Mouse (Mus musculus) heart, adult 18-20 months (tissue): ENCODE results near the gene Sprtn. TPM values are rescaled to one million over a fixed set of nuclear protein-coding genes. Genes with fewer than 3 reads are reported as not detected.

Experiments
- DNase-seq, 2 experiments: peaks; one replicate each; pipeline ENCODE4 v3.0.0; 2021 to 2022; ENCODE audit warnings: mixed read lengths in 1 of 2
- long read RNA-seq, 2 experiments: library from polyadenylated mRNA; stranded (forward); transcript quantifications; one replicate each; pipeline ENCODE4 v2.0.0; 2021
- total RNA-seq, 2 experiments: library from RNA; stranded (reverse); gene quantifications; 2 replicates each; pipeline ENCODE4 v1.2.3; 2021

Gene Sprtn
- 10 to 100 TPM; 10.5 to 12.9 TPM for total RNA-seq
- long read RNA-seq, experiment 1, full-length matches to known transcripts, result 7 of 9 reads
- long read RNA-seq, experiment 1, partial matches to known transcripts, result 0 of 9 reads
- long read RNA-seq, experiment 1, other reads (novel, unspliced or antisense), result 2 of 9 reads
- long read RNA-seq, experiment 2, partial matches to known transcripts, result 0 of 3 reads
- long read RNA-seq, experiment 2, other reads (novel, unspliced or antisense), result 3 of 3 reads

GRCm38 (mm10) chr8:124897386-124898250 lies at the start of gene Sprtn, which contains the start of gene Exoc8:
Gene Sprtn (plus strand): TSS chr8:124897886.
Gene Exoc8 (minus strand): TSS chr8:124897705.
- DNase-seq, result peak; percentile 97 to 99

DNA sequence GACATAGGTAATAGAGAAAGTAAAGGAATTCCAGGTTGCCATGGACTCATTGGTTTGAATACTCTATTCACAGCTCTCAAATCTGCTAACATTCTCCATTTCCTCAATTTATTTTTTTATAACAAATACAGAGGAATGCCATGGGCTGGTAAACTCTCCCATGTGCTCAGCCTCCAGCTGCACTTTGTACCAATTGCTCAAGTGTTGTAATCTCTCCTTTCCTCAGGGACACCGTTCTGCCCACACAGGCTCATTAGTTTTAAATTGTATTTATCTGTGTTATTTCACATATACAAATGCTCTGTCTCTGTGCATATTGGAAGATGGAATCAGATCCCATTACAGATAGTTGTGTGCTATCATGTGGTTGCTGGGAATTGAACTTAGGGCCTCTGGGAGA lies 44.2 kb upstream of the Sprtn start:
- no peak for DNase-seq

GRCm38 (mm10) chr8:124859466-124859865 lies 38.2 kb upstream of the Sprtn start:
- DNase-seq, result peak in 1 of 2 experiments; percentile 53

GRCm38 (mm10) chr8:124860188-124860587 lies 37.5 kb upstream of the Sprtn start:
- DNase-seq, result peak; percentile 50 to 78

DNA sequence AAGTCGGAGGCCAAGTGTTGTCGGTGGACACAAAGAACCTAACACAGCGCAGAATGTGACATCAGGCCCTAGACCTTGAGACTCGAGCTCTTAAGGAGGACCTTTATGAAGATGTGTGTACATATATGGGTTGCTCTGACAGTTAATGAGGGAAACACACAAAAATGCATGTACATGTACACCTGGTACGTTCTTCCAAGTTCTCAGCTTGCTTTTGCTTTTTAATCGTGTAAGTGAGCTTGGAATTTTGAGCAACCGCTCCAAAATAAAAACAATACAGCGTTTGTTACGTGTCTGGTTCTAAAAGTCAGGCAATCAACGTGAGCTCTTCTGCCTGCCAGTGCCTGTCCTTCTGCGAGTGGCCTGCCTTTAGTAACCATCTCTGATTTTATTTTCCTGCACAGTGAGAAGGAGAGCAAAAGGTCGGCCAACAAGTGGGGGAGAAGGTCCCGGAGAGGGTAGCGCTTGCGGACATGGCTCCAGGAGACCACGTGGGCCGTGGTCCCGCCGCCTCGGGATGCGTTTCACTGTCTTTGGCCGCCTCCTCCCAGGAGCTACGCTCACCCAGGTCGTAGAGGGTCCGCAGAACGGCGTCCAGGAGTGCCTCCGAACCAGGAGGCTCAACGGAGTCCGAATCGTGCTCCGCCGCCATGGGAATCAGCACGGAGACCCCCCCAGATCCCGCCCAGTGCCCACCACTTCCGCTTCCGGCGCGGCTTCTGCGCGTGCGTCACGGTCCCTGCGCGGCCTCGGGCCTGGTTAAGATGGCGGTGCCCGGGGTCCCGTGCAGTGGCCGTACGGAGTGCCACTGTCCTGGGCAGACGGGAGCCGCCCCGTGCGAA lies 35.1 kb upstream of the Sprtn start, which contains the start of the genes Gnpat and 2810004N23Rik:
Gene Gnpat, plus strand, starts transcription at position 713 of the 842 bp plus-strand sequence.
Gene 2810004N23Rik, minus strand, starts transcription at position 800 of the 842 bp plus-strand sequence.
- peak; percentile 95 to 97 for DNase-seq

GRCm38 (mm10) chr8:124863163-124863677 lies 34.5 kb upstream of the Sprtn start:
- no peak for DNase-seq

- DNase-seq, result no peak
These were observed 34.0 kb upstream of the Sprtn start for GRCm38 (mm10) chr8:124863729-124864128.

DNA sequence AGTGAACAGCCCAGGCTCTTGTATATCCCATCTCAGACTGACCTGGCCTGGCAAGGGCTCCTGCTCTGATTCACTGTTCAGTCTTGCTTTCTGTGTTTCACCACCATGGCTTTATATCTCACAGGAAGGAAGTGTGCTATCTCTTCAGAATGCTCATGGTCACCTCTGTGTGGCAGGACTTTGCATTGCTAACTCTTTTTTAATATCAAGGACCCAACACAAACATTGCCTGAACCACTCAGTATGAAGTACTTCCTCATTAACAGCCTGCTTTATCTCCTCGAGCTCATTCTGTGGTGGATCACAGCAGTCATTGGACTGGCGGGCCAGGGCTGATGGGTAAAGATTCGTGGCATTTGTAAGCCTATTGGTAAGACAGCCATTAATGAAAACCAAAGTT lies 31.0 kb upstream of the Sprtn start:
- DNase-seq, result no peak

GRCm38 (mm10) chr8:124867126-124867525 lies 30.6 kb upstream of the Sprtn start:
- DNase-seq, result no peak

DNA sequence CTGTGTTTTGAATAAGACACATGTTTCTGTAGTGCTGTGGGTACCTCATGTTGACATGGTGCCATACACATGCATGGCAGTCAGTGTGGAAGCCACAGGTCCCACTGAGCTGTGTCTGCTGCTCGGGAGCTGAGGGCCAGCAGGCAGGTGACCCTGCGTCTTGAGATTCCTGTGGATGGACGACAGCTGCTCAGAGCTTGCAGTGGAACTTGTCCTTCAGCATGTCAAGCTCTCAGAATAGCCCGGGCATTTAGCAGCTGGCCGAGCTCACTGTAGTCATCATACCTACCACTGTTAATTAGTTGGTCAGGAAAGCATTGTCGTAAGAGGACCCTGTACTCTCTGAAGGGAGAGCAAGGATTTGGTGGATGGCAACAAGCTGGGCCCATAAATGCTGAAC lies 28.0 kb upstream of the Sprtn start:
- DNase-seq, result peak; percentile 38 to 39

- DNase-seq, result no peak
These were observed 26.2 kb upstream of the Sprtn start for GRCm38 (mm10) chr8:124871474-124871873.

DNA sequence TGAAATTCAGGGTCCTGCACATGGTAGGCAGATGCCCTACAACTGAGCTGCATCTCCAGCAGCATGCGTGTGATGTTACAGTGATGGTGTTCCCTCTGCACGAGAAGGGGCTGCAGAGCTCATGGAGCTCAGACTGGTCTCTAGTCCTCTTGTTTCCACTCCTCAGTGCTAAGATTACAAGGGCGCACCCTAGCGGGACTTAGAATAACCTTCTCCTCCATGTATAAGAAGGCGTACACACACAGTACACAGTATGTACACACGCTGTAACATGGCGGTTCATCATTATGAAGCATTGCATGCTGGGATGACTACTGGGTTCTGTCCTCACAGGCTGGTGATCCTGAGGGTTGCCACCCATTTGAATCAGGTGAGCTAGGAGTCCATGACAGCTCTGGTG lies 25.6 kb upstream of the Sprtn start:
- DNase-seq, result no peak

DNA sequence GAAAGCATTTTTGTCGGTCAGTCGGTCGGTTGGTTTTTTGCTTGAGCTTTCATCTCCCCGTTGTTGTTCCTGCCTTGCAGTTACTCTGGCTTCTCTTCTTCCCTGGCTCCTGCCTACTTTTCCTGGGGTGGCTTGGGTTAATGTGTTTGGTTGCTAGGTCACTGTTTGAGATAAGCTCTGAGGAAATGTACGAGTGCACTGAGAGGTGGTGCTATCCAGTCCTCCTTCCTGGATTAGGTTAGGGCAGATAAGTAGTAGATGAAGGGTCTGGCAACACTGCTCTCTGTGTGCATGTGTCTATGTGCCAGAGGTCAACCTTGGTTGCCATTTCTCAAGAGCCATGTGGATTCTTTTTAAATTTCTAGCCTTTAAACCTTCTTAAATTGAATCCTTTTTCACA lies 25.0 kb upstream of the Sprtn start:
- peak; percentile 32 to 34 for DNase-seq

DNA sequence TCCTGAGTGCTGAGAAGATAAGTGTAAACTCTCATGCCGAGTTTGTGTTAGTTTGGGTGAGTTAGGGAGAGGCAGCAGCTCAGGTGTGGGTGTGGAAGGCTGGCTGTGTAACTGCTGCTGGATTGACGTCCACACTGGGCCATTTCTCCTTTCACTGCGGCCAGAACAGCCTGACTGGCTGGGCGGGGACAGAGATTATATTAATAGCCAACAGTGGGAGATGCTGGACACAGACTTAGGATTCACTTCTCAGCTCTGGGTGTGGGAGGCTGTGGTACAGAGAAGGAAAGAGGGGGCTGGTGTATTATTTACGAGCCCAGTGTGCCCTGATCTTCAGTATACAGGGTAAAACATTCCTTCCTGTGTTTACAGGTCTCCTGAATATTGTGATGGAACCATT lies 19.5 kb upstream of the Sprtn start:
- no peak for DNase-seq

- no peak for DNase-seq
These were observed 18.6 kb upstream of the Sprtn start for GRCm38 (mm10) chr8:124878946-124879526.

DNA sequence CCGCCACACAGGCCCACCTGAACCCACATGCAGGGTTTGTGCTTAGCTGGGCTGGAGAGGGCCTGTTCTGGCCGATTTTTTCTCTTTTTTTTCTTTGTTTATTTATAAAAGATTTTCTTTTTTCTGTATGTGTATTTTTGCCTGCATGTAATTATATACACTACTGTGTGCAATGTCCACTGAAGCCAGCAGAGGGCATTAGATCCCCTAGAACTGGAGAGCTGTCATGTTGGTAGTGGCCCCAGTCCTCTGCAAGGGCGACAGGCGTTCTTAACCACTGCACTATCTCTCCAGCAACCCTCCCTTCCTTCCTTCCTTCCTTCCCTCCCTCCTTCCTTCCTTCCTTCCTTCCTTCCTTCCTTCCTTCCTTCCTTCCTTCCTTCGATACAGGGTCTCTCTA lies 9.3 kb upstream of the Sprtn start:
- no peak for DNase-seq

DNA sequence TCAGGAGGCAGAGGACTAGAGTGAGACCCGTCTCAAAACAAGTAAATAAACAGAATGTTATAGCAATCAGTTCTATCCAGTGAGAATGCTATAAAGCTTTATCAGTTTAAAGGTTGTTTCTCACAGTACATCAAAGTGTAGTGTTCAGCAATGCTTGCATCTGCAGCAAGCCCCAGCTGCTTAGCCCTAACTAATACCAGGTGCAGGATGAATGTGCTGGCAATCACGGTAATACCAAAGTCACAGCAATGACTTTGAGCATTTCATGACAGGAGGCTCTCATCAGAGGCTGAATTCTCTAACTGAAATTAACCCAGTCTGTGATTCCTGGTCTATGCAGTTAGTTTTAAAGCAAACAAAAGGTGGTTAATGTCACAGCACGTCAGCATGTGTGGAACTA lies 5.1 kb upstream of the Sprtn start:
- DNase-seq, result no peak

DNA sequence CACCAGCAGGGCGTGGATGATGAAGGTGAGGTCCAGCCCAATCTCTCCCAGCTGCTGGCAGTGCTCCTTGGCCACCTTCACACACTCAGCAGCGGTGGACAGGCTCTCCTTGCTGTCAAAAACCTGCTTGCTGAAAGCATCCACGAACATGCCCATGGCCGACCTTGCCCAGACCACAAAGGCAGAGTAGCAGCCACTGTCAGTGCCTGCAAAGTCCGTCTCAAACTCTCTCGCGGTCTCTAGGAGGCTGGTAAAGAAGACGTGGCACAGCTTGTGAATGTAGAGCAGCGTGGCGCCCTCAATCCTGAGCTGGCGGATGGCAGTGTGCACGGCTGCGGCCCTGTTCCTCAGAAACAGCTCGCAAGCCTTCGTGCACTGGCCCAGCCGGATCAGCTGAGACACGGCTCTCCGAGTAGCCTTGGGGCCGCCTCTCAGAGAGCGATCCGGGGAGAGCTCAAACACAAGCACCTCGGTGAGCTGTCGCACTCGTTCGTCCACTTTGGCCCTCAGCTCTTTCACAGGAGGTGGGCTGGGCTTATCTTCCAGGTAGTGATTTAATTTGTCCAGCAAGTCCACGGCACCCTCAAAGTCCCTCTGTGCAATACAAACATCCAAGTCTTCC lies 1.6 kb upstream of the Sprtn start:
- no peak for DNase-seq

DNA sequence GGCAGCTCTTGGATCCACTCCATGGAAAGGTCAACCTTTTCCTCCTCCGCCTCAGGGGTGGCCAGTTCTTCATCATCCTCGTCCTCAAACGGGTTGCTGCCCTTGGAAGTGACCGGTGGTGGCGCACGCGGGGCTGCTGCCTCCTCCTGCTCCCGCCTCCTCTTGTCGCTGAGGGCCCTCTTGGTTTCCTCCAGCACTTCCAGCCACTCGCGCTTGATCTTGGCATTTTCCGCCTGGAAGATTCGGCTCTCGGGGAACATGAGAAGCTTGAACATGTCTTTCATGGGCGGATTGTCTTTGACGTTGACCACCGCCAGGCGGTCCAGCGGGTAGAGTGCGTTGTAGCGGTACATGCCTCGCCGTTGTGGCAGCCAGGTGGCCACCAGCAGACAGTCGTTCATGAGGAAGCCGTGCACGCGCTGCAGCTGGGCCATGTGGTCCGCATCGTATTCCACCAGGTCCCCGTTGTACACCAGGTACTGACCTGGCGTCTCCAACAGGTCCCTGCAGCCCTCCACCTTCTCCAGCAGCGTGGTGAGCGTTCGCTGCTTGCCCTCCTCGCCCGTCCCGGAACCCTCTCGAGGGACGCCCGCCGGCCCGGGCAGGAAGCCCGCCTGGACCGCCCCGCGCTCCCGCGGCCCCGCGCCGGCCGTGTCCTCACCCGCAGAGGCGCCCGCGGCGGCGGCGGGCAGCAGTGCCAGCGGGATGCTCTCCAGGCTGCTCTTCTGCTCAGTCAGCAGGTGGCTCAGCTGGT lies 877 bp upstream of the Sprtn start:
- peak; percentile 84 to 88 for DNase-seq

DNA sequence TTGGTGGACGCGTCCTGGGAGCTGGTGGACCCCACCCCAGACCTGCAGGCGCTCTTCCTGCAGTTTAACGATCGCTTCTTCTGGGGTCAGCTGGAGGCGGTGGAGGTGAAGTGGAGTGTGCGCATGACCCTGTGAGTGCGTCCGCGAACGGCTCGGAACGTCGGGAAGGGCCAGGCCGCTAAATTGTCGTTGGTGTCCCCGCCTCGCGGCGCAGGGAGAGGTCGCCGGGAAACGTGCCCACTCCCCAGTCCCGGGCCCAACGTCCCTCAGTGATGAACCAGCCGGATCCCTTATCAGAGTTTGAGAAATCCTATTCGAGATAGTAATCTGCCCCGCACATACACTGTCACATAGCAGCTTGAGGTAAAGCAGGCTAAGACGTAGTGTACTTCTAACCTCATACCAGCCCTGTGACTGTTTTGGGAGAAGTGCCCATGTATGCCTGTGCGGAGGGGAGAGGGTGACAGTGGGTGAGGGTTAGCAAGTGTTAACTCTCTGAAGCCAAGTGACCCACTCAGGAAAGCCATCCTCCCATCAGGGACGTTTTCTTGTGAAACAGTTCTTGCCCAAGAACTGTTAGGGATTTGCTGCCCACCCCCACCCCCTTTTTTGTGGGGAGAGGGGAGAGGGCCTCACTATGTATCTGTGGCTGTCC lies 692 bp downstream of the Sprtn start:
- no peak for DNase-seq
